Comparison of ENCODE assay signal across 10 mouse cellular contexts in genomic region chr5:140082204-140082812, GRCm38 (mm10).
DNase-seq lines count a peak whose midpoint lies in the region; ATAC-seq lines count a peak whose summit lies in the region.
"Had no signal": no experiment of that assay in that cellular context is flagged by ENCODE, and none has a peak within 500 bp of the region (broad histone marks: within the 10 kb centered on the region; RNA-seq: fewer than 3 reads in every experiment).

No protein-coding gene starts in this region.

- H3K4me3 ChIP-seq in embryonic facial prominence, embryonic 14.5 days (ENCODE audit: low read depth, low read length): no peak overlapping the region
- H3K4me3 ChIP-seq in limb, embryonic 12.5 days (replicated peaks): no peak overlapping the region
- H3K4me3 ChIP-seq: neural tube, embryonic 12.5 days had no signal

- H3K9ac ChIP-seq in embryonic facial prominence, embryonic 14.5 days (ENCODE audit: low read depth, low read length): no peak overlapping the region
- H3K9ac ChIP-seq in limb, embryonic 12.5 days (replicated peaks): no peak overlapping the region
- H3K9ac ChIP-seq: neural tube, embryonic 12.5 days had no signal

- H3K4me1 ChIP-seq in embryonic facial prominence, embryonic 14.5 days (ENCODE audit: control insufficient read depth, insufficient read depth, low read length): peaks cover 4% of the 10 kb centered on the region; the same call in 1 of the 2 replicates
- peaks cover 25% of the 10 kb centered on the region for H3K4me1 ChIP-seq in limb, embryonic 12.5 days (replicated peaks)

- no peak overlapping the region for H3K4me2 ChIP-seq in embryonic facial prominence, embryonic 14.5 days (ENCODE audit: low read depth, low read length)
- no peak overlapping the region for H3K4me2 ChIP-seq in limb, embryonic 12.5 days
- H3K4me2 ChIP-seq: neural tube, embryonic 12.5 days had no signal

- no peaks in the 10 kb centered on the region for H3K9me3 ChIP-seq in embryonic facial prominence, embryonic 14.5 days (ENCODE audit: control insufficient read depth, low read length)
- no peaks in the 10 kb centered on the region for H3K9me3 ChIP-seq in limb, embryonic 12.5 days
- H3K9me3 ChIP-seq: neural tube, embryonic 12.5 days had no signal

- no peak overlapping the region for H3K27ac ChIP-seq in embryonic facial prominence, embryonic 14.5 days (replicated peaks; ENCODE audit: low read depth, low read length)
- peak overlapping the region; percentile 31; the same call in 1 of the 2 replicates for H3K27ac ChIP-seq in limb, embryonic 12.5 days
- H3K27ac ChIP-seq: macrophage; neural tube, embryonic 12.5 days had no signal

- no peaks in the 10 kb centered on the region for H3K27me3 ChIP-seq in embryonic facial prominence, embryonic 14.5 days (replicated peaks; ENCODE audit: control insufficient read depth, insufficient read depth, low read length)
- H3K27me3 ChIP-seq in limb, embryonic 12.5 days: no peaks in the 10 kb centered on the region
- H3K27me3 ChIP-seq: neural tube, embryonic 12.5 days had no signal

- DNase-seq in layer of hippocampus, postnatal 10 days (ENCODE audit: low spot score in 2 of 2): peak; percentile 36 to 39
- no peak for DNase-seq in layer of hippocampus, adult 18-20 months (ENCODE audit: low spot score in 2 of 2)
- peak; percentile 10 for DNase-seq in R1 (ENCODE audit: low read depth, low spot score)
- peak; percentile 75 for DNase-seq in embryonic facial prominence, embryonic 14.5 days (ENCODE audit: low spot score)
- DNase-seq in urinary bladder, postnatal 36 days (ENCODE audit: low spot score in 2 of 2): no peak
- no peak for DNase-seq in cerebellum, adult 18-20 months

- ATAC-seq in embryonic facial prominence, embryonic 14.5 days (ENCODE audit: low read depth): peak; percentile 54; the same call in 1 of the 2 replicates
- peak; percentile 45; the same call in 1 of the 2 replicates for ATAC-seq in limb, embryonic 12.5 days (ENCODE audit: insufficient number of reproducible peaks, insufficient read depth, low FRiP score, low TSS enrichment, low read depth)
- no peak for ATAC-seq in megakaryocyte-erythroid progenitor cell, adult 5-6 weeks (replicated peaks; ENCODE audit: low FRiP score, low TSS enrichment, poor library complexity, severe bottlenecking)

- H3K36me3 ChIP-seq in embryonic facial prominence, embryonic 14.5 days (ENCODE audit: control insufficient read depth, insufficient read depth, low read length): 0 out of 2 replicates have a peak, but pooled peaks cover 3% of the 10 kb centered on the region
- H3K36me3 ChIP-seq in limb, embryonic 12.5 days: peaks cover 33% of the 10 kb centered on the region

- WGBS in embryonic facial prominence, embryonic 14.5 days: 46% methylated on average over 11 of the region's 11 CpGs
- WGBS in limb, embryonic 12.5 days: 35% methylated on average over 11 of the region's 11 CpGs

Comparison
In these comparisons a context has a peak if more than half of its experiments do, and no peak if none do; other contexts are left out.
1. DNase-seq: peak in layer of hippocampus, postnatal 10 days (2 of 2), R1 (single experiment) and embryonic facial prominence, embryonic 14.5 days (single experiment); none in layer of hippocampus, adult 18-20 months (0 of 2), urinary bladder, postnatal 36 days (0 of 2) and cerebellum, adult 18-20 months (0 of 2).